Mouse (Mus musculus) megakaryocyte, embryonic 14.5 days (primary cell): ENCODE measurements at regions not wholly inside any gene's neighbourhood (a gene's known extent, or its start where the extent isn't known, plus 50 kb on each side); places are given as distances from the start of the nearest gene placed in this dataset.

Experiments used
- FLI1 ChIP-seq: IDR thresholded peaks from 2 replicates; pipeline ENCODE4 v1.6.1; 2012; ENCODE audit warnings: low read length, inconsistent platforms, mixed read lengths
- GATA1 ChIP-seq: IDR thresholded peaks from 3 replicates; pipeline ENCODE4 v1.6.1; 2012; ENCODE audit warnings: mixed read lengths, low read length, inconsistent platforms, borderline replicate concordance

DNA sequence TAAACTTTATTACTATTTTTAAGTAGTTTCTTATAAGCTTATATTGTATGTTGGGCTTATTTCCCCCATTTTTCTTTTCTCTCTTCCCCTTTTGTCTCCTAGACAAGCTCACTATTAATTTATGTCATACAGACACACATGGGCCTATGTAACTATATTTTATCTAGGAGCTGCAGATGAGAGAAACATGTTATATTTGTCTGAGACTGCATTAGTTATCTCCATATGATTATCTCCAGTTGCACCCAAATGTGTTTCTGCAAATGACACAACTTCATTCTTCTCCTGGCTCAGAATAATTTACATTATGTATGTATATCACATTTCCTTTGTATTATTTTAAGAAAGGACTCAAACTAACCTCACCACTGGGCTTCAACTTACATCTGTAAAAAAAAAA, 501.3 kb downstream of the Olfm4 start:
- TF ChIP-seq GATA1 (no peak), FLI1 (no peak)
